Mouse (Mus musculus) liver, embryonic 16.5 days (tissue): Measurements from ENCODE around the gene Dnah9. TPM values are rescaled to one million over a fixed set of nuclear protein-coding genes. Genes with fewer than 3 reads are reported as not detected.
A peak's percentile ranks its signal among the peaks of the same experiment; 100 is the strongest.

Experiments used
- ATAC-seq: fragments of 200-750 bp; cut with Nextera tagmentation; 2 replicates; pipeline ENCODE4 v1.8.0; 2017; ENCODE audit warnings: low read depth, mild to moderate bottlenecking, moderate number of reproducible peaks, moderate library complexity
- H3K27ac ChIP-seq: fragments of 300-500 bp; sonication (generic); 2 replicates; pipeline ENCODE4 v1.5.1; 2014; ENCODE audit warnings: mild to moderate bottlenecking, low read length
- H3K27me3 ChIP-seq: fragments of 300-500 bp; sonication (generic); 2 replicates; pipeline ENCODE4 v1.6.1; 2014; ENCODE audit warnings: low read depth, low read length, mixed read lengths; ENCODE audit not compliant: control insufficient read depth, insufficient read depth
- H3K36me3 ChIP-seq: fragments of 300-500 bp; sonication (generic); 2 replicates; pipeline ENCODE4 v1.6.1; 2014; ENCODE audit warnings: mild to moderate bottlenecking; ENCODE audit not compliant: control insufficient read depth, insufficient read depth
- H3K4me1 ChIP-seq: fragments of 300-500 bp; sonication (generic); 2 replicates; pipeline ENCODE4 v1.6.1; 2014; ENCODE audit warnings: low read depth, low read length, mixed read lengths; ENCODE audit not compliant: control insufficient read depth
- H3K4me2 ChIP-seq: fragments of 300-500 bp; sonication (generic); 2 replicates; pipeline ENCODE4 v1.6.1; 2014; ENCODE audit warnings: low read depth, low read length, mixed read lengths
- H3K4me3 ChIP-seq: fragments of 300-500 bp; sonication (generic); 2 replicates; pipeline ENCODE4 v1.5.1; 2014; ENCODE audit warnings: low read depth, mild to moderate bottlenecking, low read length
- H3K9ac ChIP-seq: fragments of 300-500 bp; sonication (generic); 2 replicates; pipeline ENCODE4 v1.6.1; 2014; ENCODE audit warnings: low read depth, low read length
- H3K9me3 ChIP-seq: fragments of 300-500 bp; sonication (generic); replicated peaks from 2 replicates; pipeline ENCODE4 v1.6.1; 2016; ENCODE audit warnings: low read length; ENCODE audit not compliant: control insufficient read depth
- WGBS: fragments of 180-500 bp; shearing (Covaris S2); extraction: QIAGEN DNeasy Blood & Tissue Kit; methylation state at CpG from one replicate; pipeline ENCODE4 v1.1.7; 2014; ENCODE audit not compliant: insufficient replicate concordance; 5-methylcytosine and 5-hydroxymethylcytosine counted together
- polyA plus RNA-seq: library from polyadenylated mRNA; unstranded; fragments of >200 nt; fragmentation: Nextera tagmentation; extraction: Ambion mirVana; gene quantifications from 2 replicates; pipeline ENCODE4 v1.2.1, GENCODE M21; 2015

The Dnah9 gene
- polyA plus RNA-seq, 1 experiment from 2014 or later: 0.01 TPM

- WGBS: 13% methylated on average over 10 of the region's 10 CpGs
- peak overlapping the region; percentile 59 for H3K4me2 ChIP-seq
Measured at GRCm38 (mm10) chr11:65794428-65795219, 373.7 kb downstream of the Dnah9 start.

GRCm38 (mm10) chr11:65788154-65788553 lies 380.2 kb downstream of the Dnah9 start, which contains the start of gene Map2k4:
Map2k4 (minus strand) TSS chr11:65788297.
- peak within 1 kb of the TSS; percentile 98 for H3K4me3 ChIP-seq
- no peaks in the 10 kb centered on the region for H3K36me3 ChIP-seq
- H3K9me3 ChIP-seq: no peaks in the 10 kb centered on the region
- H3K4me2 ChIP-seq: peak within 1 kb of the TSS; percentile 70
- WGBS: under 1% methylated on average over 34 of the region's 36 CpGs
- H3K9ac ChIP-seq: peak within 1 kb of the TSS; percentile 98
- peak; percentile 98 for ATAC-seq
- H3K27me3 ChIP-seq: no peaks in the 10 kb centered on the region
- peak within 1 kb of the TSS; percentile 87 for H3K27ac ChIP-seq
- H3K4me1 ChIP-seq: peaks cover 23% of the 10 kb centered on the region

More at GRCm38 (mm10) chr11:65794428-65795219, 373.7 kb downstream of the Dnah9 start:
- peak overlapping the region; percentile 31 for H3K4me3 ChIP-seq
- no peaks in the 10 kb centered on the region for H3K36me3 ChIP-seq
- H3K27ac ChIP-seq: peak overlapping the region; percentile 3; the same call in 1 of the 2 replicates
- peaks cover 15% of the 10 kb centered on the region for H3K4me1 ChIP-seq
- no peak overlapping the region for H3K9ac ChIP-seq
- ATAC-seq: peak; percentile 81
- H3K9me3 ChIP-seq: no peaks in the 10 kb centered on the region
- H3K27me3 ChIP-seq: no peaks in the 10 kb centered on the region

GRCm38 (mm10) chr11:65787421-65788151 lies 380.8 kb downstream of the Dnah9 start:
- peak overlapping the region; percentile 70 for H3K4me2 ChIP-seq
- H3K36me3 ChIP-seq: no peaks in the 10 kb centered on the region
- no peaks in the 10 kb centered on the region for H3K9me3 ChIP-seq
- peak overlapping the region; percentile 98 for H3K9ac ChIP-seq
- H3K4me3 ChIP-seq: peak overlapping the region; percentile 98
- no peaks in the 10 kb centered on the region for H3K27me3 ChIP-seq
- peak; percentile 68 for ATAC-seq
- peak overlapping the region; percentile 87 for H3K27ac ChIP-seq
- WGBS: under 1% methylated on average over 52 of the region's 71 CpGs
- peaks cover 23% of the 10 kb centered on the region for H3K4me1 ChIP-seq

- H3K4me3 ChIP-seq: peak overlapping the region; percentile 98
- no peaks in the 10 kb centered on the region for H3K27me3 ChIP-seq
- peak overlapping the region; percentile 16; the same call in 1 of the 2 replicates for H3K9ac ChIP-seq
- peaks cover 23% of the 10 kb centered on the region for H3K4me1 ChIP-seq
- no peaks in the 10 kb centered on the region for H3K9me3 ChIP-seq
- ATAC-seq: peak; percentile 4; the same call in 1 of the 2 replicates
- 36% methylated on average over 2 of the region's 2 CpGs for WGBS
- H3K27ac ChIP-seq: peak overlapping the region; percentile 63
- H3K36me3 ChIP-seq: no peaks in the 10 kb centered on the region
- peak overlapping the region; percentile 70 for H3K4me2 ChIP-seq
Measured at GRCm38 (mm10) chr11:65786160-65786559, 382.2 kb downstream of the Dnah9 start.

GRCm38 (mm10) chr11:65781596-65781995 lies 386.8 kb downstream of the Dnah9 start:
- Histone ChIP-seq H3K4me3 (no peak overlapping the region), H3K4me2 (no peak overlapping the region), H3K9me3 (no peaks in the 10 kb centered on the region), H3K4me1 (peaks cover 22% of the 10 kb centered on the region), H3K27me3 (no peaks in the 10 kb centered on the region), H3K36me3 (0 out of 2 replicates have a peak, but pooled peaks cover 3% of the 10 kb centered on the region), H3K27ac (no peak overlapping the region), H3K9ac (no peak overlapping the region)
- 39% methylated on average over 3 of the region's 3 CpGs for WGBS
- no peak for ATAC-seq
